Mouse (Mus musculus) skeletal muscle tissue, adult 2 months (tissue): Measurements from ENCODE around the gene 4930442H23Rik.
"Not testable (repeated sequence)": the region's sequence is repeated elsewhere in the genome, so short reads cannot be mapped to it uniquely, and the experiment has no call there.

Experiments
- DNase-seq: peaks from one replicate; pipeline ENCODE4 v3.0.0-alpha.2; 2012; ENCODE audit warnings: low read depth, low spot score

The 4930442H23Rik gene

DNA sequence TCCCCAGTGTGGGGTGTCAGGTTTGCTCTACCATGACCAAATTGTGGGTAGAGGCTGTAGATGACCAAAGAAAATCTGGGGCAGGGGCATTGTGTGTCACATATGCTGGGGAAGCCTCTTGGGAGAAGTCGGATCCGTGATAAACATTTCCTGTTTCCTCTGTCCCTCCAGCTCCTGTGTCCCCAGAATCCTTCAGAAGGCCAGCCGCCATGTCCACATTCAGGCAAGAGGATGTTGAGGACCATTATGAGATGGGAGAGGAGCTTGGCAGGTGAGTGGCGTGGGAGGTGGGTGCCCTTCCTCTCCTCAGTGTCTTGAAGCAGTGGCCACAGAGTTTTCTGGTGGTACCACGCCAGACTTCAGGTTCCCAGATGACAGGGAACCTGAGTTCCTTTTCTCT lies at the start of gene 4930442H23Rik:
TSS of gene 4930442H23Rik (minus strand) at position 45 of the 400 bp plus-strand sequence.
- no peak for DNase-seq

DNA sequence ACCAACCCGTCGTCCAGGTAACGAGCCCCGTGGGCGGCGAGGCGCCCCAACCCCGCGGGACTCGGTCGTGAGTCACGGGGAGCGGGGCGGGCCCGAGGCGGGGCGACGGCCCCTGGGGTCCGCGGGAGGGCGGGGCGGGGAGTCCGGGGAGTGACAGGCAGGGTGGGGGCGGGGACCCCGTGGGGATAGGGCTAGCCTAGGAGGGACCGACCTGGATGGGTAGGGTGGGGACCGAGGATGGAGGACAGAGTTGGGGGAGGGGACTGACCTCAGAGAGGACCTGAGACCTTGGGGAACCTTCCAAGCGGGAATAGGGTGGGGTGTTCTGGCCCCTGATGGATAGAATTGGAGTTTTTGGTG lies 49.6 kb upstream of the 4930442H23Rik start:
- DNase-seq: no peak

DNA sequence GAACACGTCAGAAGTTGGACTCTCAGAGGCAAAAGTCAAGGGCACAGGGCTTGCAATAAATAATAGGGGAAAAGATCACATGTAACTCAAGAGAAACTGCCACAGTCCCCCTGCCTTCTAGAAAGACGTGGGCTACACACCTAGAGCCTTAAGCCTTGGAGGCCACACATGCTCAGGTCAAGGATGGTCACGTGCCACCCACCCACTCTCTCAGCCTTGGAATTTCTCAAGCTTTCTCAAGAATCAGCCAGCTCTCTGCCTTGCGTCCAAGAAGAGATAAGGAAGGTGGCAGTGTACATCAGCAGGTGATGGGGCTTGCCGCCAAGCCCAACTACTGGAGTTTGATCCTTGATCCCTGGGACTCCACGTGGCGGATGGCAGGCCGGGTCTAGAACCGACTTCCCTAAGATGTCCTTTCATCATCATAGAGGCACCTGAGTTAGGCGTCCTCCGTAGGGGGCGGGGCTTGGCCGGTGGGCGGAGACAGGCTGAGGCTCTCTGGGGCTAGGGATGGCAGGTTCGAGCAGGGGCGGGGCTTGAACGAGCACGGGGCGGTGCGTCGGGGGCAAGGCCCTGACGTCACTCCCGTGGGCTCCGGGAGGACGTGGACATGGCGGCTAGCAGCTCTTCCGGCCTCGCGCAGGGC lies 49.1 kb upstream of the 4930442H23Rik start, which contains the start of gene Zfr2:
TSS of gene Zfr2 (plus strand) at position 576 of the 646 bp plus-strand sequence.
- DNase-seq: peak; percentile 74

DNA sequence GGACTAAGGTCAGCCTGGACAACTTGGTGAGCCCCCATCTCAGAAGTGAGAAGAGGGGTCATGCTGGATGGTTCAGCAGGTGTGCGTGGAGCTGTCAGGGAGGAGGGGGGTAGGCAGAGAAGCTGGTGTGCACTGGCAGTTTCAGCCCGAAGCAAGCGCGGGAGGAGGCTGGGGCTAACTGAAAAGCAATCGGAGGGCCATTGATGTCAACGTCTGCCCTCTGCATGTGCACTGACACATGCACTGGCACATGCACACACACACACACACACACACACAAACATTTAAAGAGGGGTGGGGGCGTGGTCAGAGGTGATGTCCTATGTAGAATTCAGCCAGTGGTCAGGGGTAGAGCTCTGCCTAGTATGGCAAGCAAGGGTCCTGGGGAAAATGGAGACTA lies 47.8 kb upstream of the 4930442H23Rik start:
- no peak for DNase-seq

DNA sequence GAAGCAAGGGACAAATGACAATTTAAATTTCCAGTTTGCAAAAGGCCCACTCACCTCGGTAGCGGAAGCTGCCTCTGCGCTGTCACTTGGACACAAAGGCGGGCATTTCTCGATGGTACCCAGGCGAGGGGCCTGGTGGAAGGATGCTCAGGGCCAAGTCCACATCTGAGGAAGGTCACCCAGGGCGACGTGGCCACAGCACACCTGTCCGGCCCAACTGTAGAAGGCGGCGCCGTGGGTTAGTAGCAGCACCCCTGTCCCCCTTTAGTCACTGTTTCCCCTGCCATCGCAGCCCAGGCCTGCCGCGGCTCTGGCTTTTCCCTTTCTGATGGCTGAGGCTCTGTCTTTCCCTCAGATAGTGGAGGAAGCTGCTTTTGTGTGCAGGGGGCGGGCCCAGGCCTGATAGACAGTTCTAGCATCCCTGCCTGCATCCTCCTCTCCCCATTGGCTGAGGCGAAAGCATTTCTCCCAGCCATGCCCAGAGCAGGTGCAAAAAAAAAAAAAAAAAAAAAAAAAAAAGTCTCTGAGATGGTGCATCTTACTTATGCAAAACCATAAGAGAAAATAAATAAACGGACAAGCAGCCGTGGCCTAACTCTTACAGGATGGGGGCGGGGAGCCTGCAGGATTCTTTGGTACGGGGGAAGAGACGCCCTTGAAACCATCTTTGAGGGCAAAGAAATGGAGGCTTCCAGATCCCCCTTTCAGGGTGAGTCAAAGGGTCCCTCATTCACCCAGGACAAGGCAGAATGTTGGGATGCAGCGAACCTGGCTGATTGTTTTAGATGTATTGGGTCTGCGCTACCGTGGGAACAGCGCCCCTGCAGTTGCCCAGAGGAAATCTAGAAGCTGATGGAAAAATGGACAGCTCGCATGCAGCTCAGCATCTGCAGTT lies 47.0 kb upstream of the 4930442H23Rik start, which contains the start of gene Atcay:
TSS of gene Atcay (minus strand) at position 396 of the 895 bp plus-strand sequence.
- DNase-seq: no peak

DNA sequence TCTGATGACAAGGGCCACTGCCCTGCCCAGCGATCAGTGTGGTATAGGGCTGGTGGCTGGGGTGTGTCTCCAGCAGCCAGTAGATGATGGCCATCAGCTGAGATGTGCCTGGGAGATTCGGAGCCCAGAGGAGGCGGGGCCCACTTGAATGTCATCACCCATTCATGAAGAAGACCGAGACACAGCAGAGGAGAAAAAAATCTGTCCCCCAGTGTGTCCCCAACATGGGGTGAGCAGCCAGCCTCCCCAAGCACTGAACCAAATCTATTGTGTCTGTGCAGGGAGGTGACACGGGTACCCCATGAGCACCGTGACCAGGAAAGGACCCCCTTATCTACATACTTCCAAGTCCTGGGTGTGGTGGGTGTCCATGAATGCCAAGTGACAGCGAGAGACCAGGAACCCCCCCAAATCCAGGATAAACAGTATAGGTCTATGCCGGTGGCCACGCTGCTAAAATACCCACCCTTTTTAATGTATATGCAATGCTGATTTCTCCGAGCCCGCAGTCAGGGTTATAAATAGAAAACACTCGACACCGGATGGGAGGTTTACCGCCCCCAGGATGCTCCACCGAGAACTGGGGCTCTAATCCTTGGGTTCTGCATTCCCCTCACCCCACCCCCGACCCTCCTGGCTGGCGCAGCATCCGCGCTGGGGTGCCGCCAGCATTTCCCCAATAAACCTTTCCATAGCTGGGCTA lies 46.2 kb upstream of the 4930442H23Rik start:
- DNase-seq: no peak

DNA sequence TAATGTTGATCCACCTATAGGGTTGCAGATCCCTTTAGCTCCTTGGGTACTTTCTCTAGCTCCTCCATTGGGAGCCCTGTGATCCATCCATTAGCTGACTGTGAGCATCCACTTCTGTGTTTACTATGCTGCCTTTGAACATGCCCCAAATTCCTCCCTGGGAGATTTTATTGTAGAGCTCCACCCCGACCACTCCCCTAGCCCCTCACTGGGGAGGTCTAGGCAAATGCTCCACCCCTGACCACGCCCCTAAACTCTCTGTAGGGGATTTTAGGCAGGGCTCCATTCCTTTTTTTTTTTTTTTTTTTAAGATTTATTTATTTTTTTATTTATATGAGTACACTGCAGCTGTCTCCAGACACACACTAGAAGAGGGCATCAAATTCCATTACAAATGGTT lies 40.1 kb upstream of the 4930442H23Rik start:
- DNase-seq: not testable (repeated sequence)

DNA sequence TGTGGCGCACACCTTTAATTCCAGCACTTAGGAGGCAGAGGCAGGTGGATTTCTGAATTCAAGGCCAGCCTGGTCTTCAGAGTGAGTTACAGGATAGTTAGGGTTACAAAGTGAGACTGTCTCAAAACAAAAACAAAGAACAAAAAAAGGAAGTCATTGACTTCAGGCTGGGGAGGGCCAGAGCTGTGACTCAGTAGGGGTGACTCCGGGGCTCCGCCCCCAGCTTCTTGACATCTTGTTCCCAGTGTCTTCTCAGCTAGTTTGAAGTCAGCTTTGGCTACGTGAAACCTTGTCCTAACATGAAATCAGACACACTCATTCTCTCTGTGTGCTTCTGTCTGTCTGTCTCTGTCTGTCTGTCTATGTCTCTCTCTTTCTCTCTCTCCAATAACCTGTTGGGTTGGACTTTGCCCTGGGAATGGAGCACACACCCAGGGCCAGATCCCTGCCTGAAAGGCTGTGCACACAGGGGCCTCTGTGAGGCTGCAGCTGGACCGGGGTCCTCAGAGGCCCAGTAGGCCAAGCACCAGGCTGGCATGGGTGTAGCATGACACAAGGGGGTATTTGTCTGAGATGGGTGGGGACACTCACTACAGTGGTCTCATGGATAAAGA lies 37.9 kb upstream of the 4930442H23Rik start:
- no peak for DNase-seq

DNA sequence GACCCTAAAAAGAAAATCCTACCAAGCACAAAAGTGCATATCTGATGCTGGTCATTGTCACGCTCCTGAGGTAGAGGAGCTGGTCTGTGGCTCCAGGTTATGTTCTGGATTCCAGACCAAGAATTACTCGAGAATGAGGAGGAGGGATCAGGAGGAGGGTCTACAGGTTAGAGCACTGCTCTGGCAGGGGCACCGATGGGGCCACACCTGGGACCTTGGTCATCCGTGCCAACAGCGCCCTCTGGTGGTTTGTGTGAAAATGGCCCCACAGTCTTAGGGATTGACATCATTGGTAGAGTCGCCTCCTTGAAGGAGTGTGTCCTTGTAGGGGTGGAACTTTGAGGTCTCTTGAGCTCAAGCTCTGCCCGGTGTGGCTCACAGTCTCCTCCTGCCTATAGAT lies 34.3 kb upstream of the 4930442H23Rik start:
- DNase-seq: no peak

DNA sequence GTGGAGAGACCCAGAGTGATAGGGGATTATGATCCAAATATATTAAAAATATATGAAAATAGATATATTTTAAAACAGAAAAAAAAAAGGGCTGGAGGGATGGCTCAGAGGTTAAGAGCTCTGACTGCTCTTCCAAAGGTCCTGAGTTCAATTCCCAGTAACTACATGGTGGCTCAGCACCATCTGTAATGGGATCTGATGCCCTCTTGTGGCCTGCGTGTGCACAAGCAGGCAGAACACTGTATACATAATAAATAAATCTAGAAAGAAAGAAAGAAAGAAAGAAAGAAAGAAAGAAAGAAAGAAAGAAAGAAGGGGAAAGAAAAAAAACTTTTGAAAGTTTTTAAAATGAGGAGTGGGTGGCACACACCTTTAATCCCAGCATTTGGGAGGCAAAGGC lies 33.6 kb upstream of the 4930442H23Rik start:
- not testable (repeated sequence) for DNase-seq

DNA sequence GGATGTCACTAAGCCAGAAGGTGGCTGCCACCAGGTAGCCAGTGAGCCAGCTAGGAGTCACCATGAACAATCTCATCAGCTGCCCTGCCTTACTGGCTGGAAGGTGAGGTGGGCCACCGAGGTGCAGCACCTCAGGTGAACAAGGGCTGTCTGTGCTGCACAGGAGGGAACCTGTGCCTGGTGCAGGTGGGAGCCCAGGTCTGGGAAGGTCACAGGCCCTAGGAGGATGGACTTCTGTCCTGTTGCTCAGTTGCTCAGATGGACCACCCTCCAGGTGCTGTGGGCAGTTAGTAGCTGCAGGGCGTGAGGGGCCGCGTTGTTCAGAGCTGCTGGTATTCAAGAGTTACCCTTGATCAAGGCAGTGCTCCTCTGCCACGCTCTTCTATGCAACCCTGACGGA lies 33.2 kb upstream of the 4930442H23Rik start:
- DNase-seq: no peak

DNA sequence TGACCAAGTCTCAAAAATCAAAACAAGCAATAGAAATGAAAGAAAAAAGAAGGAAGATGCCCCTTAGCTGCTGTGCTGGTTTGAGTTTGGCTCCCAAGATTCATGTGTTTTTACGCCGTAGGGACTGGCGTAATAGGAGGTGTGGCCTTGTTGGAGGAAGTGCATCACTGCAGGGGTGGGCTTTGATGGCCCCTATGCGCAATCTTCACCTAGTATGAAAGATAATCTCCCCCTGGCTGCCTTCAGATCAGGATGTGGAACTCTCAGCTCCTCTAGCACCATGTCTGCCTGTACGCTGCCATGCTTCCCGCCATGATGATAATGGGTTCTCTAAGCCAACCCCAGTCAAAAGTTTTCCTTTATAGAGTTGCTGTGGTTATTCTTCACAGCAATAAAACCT lies 32.6 kb upstream of the 4930442H23Rik start:
- DNase-seq: no peak

DNA sequence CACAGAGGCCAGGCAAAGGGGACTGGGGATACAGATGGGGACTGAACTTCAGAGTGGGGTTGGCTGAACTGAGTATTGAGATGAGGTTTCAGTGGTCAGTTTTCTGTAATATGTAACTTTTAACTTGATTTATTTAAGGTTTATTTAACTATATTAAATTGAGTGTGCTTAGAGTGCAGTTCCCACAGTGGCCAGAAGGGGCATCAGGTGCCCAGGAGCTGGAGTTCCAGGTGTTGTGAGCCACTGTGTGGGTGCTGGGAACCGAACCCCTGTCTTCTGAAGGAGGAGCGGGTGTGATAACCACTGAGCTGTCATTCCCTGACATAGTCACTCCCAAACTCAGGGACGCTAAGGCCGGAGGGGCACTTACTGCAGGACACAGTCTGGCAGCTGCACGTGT lies 26.5 kb upstream of the 4930442H23Rik start:
- peak; percentile 34 for DNase-seq

DNA sequence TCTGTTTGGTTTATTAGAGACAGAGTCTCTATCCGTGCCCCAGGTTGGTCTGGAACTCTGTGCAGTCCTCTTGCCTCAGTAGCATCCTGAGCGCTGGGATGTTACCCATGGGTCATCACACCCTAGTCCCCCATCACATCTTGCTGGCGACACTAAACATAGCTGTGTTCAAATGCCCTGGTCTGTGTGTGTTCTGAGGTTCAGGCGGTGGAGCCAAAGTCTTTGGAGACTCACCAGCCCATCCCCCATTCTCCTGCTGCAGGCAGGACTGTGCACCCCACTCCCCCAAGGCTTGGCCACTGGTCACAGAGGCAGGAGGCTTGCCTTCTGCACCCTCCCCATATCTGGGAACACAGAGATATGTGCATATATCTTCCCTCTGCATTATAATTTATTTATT lies 20.5 kb upstream of the 4930442H23Rik start:
- no peak for DNase-seq

DNA sequence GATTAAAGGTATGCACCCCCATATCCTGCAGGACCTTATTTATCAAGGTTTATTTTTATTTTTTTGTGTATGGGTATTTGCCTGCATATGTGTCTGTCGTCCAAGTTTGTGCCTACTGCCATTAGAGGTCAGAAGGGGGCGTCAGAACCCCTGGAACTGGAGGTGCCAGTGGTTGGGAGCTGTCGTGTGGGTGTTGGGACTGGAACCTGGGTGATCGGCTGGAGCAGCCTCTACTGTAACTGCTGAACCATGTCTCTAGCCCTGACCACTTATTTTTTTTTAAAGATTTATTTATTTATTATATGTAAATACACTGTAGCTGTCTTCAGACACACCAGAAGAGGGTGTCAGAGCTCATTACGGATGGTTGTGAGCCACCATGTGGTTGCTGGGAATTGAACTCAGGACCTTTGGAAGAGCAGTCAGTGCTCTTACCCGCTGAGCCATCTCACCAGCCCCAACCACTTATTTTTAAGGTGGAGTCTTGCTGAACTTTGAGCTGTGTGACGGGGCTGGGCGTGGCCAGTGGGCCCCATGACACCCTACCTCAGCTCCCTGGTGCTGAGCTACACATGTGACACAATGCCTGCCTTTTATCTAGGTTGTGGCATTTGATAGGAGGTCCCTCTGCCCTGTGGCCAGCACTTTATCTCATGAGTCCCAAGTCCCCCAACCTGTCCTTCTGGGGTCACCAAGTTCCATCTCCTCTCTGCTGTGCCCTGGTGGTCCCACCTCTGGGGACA lies 19.5 kb upstream of the 4930442H23Rik start:
- no peak for DNase-seq

DNA sequence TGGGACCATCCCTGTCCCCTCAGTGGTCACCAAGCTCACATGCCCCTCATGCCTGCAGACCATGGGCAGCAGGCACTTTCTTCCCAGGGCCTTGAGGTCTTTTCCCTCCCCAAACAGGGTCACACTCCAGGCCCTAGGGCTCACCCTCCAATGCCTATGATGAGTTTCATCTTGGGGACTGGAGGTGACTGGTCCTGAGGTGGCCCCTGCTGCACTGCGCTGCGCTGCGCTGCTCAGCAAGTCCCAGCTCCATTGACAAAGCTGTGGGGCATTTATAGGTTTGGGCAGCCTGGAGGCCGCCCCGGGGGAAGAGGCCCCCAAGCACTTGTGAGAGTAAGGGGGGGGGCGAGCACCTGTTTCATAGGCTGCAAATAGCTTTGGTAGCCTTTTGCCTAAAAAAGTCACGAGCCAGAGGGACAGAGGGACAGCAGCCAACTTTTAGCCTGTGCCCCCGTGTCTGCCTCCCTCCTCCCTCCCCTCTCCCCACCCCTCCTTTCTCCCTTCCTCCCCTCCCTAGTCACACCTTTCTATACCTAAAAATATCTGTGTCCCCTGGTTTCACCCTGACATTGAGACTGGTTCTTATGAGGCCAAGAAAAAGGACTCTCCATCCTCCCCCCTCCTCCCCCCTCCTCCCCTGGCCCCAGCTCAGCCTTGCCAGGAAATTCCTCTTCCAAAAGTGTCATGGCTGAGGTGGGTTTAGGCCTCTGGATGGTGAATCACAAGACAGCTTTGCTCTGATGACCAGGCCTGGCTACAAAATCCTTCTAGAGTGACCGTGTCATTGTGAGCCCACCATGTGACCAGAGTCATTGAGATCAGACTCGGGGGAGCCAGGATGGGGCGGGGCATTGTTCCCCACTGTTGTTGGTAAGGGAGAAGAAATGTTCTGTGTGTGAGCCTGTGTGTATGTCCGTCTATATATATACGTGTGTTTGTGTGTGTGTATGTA lies 18.4 kb upstream of the 4930442H23Rik start, which contains the start of gene Nmrk2:
TSS of gene Nmrk2 (minus strand) at position 245 of the 952 bp plus-strand sequence.
- peak; percentile 95 for DNase-seq

DNA sequence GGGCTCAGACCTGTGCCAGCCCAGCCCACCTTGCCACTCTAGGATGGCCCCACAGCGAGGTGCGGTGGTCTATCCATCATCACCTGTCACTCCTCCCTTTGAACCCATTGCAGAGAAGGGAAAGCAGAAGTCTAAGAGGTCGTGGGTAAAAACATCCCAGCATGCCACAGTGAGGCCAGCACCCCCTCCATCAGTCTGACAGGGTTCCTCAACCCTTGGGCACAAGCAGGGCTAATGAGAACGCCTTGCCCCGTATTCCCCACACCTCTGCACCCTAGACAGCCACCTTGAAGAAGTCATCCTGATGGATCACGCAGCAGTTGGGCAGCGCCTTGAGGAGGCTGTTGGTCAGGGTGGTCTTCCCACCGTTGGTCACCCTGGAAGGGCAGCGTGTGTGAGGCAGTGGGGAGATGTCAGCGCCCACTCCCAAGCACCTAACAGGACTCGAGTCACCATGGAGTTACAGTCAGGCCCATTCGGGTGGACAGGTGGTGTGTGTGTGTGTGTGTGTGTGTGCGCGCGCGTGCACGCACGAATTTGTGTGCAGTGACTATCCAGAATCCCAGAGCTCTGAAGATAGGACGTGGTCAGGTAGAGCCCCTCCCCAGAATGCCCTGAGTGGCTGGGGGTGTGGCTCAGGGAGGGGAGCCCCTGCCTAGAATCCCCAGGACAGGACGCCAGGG lies 17.1 kb upstream of the 4930442H23Rik start:
- DNase-seq: no peak

DNA sequence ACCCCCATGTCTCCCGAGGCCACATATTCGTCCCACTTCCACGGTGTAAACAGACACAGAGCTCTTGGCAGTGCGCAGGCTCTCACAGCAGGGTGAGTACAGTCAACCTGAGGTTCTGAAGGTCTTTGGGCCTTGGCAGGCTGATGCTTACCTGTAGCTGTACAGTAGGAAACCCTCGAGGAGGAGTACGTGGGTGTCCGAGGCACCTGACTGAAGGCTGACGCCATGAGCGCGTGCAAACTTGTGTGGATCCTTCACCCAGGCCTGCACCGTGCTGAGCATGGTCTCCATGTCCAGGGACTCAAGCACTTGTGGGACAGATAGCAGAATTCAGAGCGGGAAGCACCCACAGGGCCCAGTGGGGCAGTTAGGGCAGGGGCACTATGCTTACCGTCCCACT lies 16.5 kb upstream of the 4930442H23Rik start:
- DNase-seq: no peak

DNA sequence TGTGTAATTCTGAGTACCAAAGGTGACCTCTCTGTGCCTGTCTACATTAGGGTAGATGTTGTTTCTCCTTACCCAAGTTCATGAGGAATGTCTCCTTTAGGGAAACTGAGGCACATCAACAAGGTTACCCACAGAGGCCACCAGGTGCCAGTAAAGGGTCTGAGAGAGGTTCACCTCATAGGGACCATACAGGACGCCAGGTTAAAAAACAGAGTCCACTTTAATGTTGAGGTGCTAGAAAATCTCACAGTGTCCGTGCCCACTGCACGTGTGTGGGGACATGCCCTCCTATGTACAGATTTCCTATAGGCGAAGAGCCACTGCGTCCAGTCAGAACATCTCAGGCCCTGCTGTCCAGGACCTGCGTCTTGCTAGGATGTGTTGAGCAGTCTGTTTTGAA lies 15.3 kb upstream of the 4930442H23Rik start:
- no peak for DNase-seq
